Mouse (Mus musculus) embryo, embryonic 11.5 days (tissue): Measurements from ENCODE around the gene Zp2.

Experiments used
- DNase-seq: peaks from one replicate; pipeline ENCODE4 v3.0.0-alpha.2; 2012; ENCODE audit warnings: low read depth, low spot score

Gene Zp2

GRCm38 (mm10) chr7:120145191-120145590 is at the start of gene Zp2:
Gene Zp2, minus strand, starts transcription at chr7:120145291.
- DNase-seq, result no peak

- DNase-seq, result no peak
Measured at GRCm38 (mm10) chr7:120192816-120193215, 47.7 kb upstream of the Zp2 start.

GRCm38 (mm10) chr7:120192207-120192606 is 47.1 kb upstream of the Zp2 start:
- DNase-seq, result no peak

GRCm38 (mm10) chr7:120190150-120190665 is 45.1 kb upstream of the Zp2 start:
- no peak for DNase-seq

GRCm38 (mm10) chr7:120189369-120190149 is 44.5 kb upstream of the Zp2 start:
- DNase-seq, result no peak

- no peak for DNase-seq
Measured at GRCm38 (mm10) chr7:120188946-120189345, 43.9 kb upstream of the Zp2 start.

GRCm38 (mm10) chr7:120182891-120183290 is 37.8 kb upstream of the Zp2 start:
- DNase-seq, result no peak

- DNase-seq, result no peak
Measured at GRCm38 (mm10) chr7:120181401-120182230, 36.5 kb upstream of the Zp2 start.

- DNase-seq, result no peak
Measured at GRCm38 (mm10) chr7:120180547-120180946, 35.5 kb upstream of the Zp2 start.

- DNase-seq, result no peak
Measured at GRCm38 (mm10) chr7:120178935-120179334, 33.8 kb upstream of the Zp2 start.

GRCm38 (mm10) chr7:120177611-120178010 is 32.5 kb upstream of the Zp2 start:
- DNase-seq, result no peak

GRCm38 (mm10) chr7:120174723-120175504 is 29.8 kb upstream of the Zp2 start:
- DNase-seq, result no peak

GRCm38 (mm10) chr7:120173603-120174244 is 28.6 kb upstream of the Zp2 start, which contains the start of gene Anks4b:
Gene Anks4b, plus strand, starts transcription at chr7:120173858.
- no peak for DNase-seq

GRCm38 (mm10) chr7:120172188-120172700 is 27.2 kb upstream of the Zp2 start:
- no peak for DNase-seq

- no peak for DNase-seq
Measured at GRCm38 (mm10) chr7:120163581-120164251, 18.6 kb upstream of the Zp2 start.

- DNase-seq, result no peak
Measured at GRCm38 (mm10) chr7:120158121-120158613, 13.1 kb upstream of the Zp2 start.

GRCm38 (mm10) chr7:120157575-120158061 is 12.5 kb upstream of the Zp2 start:
- no peak for DNase-seq

GRCm38 (mm10) chr7:120156841-120157409 is 11.8 kb upstream of the Zp2 start:
- DNase-seq, result no peak

GRCm38 (mm10) chr7:120150898-120151297 is 5.8 kb upstream of the Zp2 start:
- DNase-seq, result no peak

GRCm38 (mm10) chr7:120150257-120150656 is 5.2 kb upstream of the Zp2 start:
- DNase-seq, result no peak
